Comparison of ENCODE assay signal across 8 mouse cellular contexts in the genomic region with DNA sequence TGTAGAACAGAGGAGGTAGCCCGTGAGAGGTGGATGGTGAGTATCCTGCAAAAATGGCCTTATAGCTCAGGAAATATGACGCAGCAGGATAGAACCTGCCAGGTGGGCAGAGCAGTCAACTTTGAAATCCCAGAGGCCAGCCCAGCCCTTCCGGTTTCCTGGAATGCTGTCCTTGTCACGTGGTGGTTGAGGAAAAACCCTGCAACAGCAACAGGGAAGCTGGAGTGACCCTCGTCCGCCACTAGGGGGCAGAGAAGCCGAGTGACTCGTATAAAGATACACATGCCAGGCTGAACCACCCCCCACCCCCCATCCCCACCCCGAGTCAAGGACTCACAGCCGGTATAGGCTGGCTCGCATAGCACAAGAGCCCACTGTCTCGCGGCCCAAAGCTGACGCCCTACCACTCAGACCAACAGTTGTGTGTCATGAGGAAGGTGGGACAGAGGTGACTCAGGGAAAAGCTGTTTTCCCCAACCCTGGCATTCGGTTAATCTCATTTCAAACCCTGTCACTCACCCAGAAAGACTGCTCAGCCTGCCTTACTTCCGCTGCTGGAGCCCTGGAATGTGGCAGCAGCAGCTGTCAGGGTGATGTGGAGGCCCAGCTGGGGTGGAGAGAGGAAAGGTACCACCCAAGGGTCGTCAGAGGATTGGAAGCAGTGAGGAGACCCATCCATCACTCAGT.
DNase-seq lines count a peak whose midpoint lies in the region; ATAC-seq lines count a peak whose summit lies in the region.

No protein-coding gene starts in this region.

- H3K9me3 ChIP-seq in hindbrain, embryonic 14.5 days (ENCODE audit: control insufficient read depth, low read length): no peaks in the 10 kb centered on the region

- H3K36me3 ChIP-seq in hindbrain, embryonic 14.5 days (replicated peaks; ENCODE audit: control insufficient read depth, insufficient read depth): no peaks in the 10 kb centered on the region

- peak; percentile 42 for DNase-seq in MEL-GATA-1-ER (ENCODE audit: extremely low read depth, low read depth)
- DNase-seq in cerebellum, adult 9-11 months: peak; percentile 47
- DNase-seq in frontal cortex, postnatal 14 days (ENCODE audit: low spot score in 2 of 2): peak; percentile 56 to 57
- DNase-seq in hindbrain, embryonic 14.5 days (ENCODE audit: low spot score): peak; percentile 85
- DNase-seq in layer of hippocampus, postnatal 14 days (ENCODE audit: low spot score in 2 of 2): peak; percentile 61 to 76
- DNase-seq in lung, postnatal 14 days: peak; percentile 93
- peak; percentile 94 for DNase-seq in retina, postnatal 1 day
- DNase-seq in thymus, postnatal 4 days: peak; percentile 83

- peak overlapping the region; percentile 50 for H3K4me2 ChIP-seq in hindbrain, embryonic 14.5 days (replicated peaks)

- peak; percentile 87 for ATAC-seq in hindbrain, embryonic 14.5 days (ENCODE audit: low FRiP score)

- H3K4me3 ChIP-seq in hindbrain, embryonic 14.5 days (replicated peaks; ENCODE audit: low read length): peak overlapping the region; percentile 5; the same call in 1 of the 2 replicates

- no peaks in the 10 kb centered on the region; the same call in 1 of the 2 replicates for H3K27me3 ChIP-seq in hindbrain, embryonic 14.5 days (ENCODE audit: control insufficient read depth, insufficient read depth, low read length)

- peaks cover 5% of the 10 kb centered on the region; the same call in 1 of the 2 replicates for H3K4me1 ChIP-seq in hindbrain, embryonic 14.5 days (replicated peaks; ENCODE audit: control insufficient read depth, insufficient read depth, low read length)

- peak overlapping the region; percentile 34; the same call in 1 of the 2 replicates for H3K9ac ChIP-seq in hindbrain, embryonic 14.5 days

- H3K27ac ChIP-seq in hindbrain, embryonic 14.5 days: no peak overlapping the region

- 4% methylated on average over 17 of the region's 17 CpGs for WGBS in hindbrain, embryonic 14.5 days

Comparison
In these comparisons a context has a peak if more than half of its experiments do, and no peak if none do; other contexts are left out.
1. DNase-seq: peak in every context shown above with its lines; median percentile 94 in retina, postnatal 1 day; 93 in lung, postnatal 14 days; 85 in hindbrain, embryonic 14.5 days; 83 in thymus, postnatal 4 days; 68 in layer of hippocampus, postnatal 14 days; 56 in frontal cortex, postnatal 14 days; 47 in cerebellum, adult 9-11 months; 42 in MEL-GATA-1-ER.